Mouse (Mus musculus) limb, embryonic 13.5 days (tissue): ENCODE data around the gene Spef1. TPM values are rescaled to one million over a fixed set of nuclear protein-coding genes. Genes with fewer than 3 reads are reported as not detected.
A peak's percentile ranks its signal among the peaks of the same experiment; 100 is the strongest.

Experiments
- ATAC-seq: fragments of 200-750 bp; cut with Nextera tagmentation; 2 replicates; pipeline ENCODE4 v1.8.0; 2017; ENCODE audit warnings: low read depth, moderate number of reproducible peaks, moderate TSS enrichment; ENCODE audit not compliant: low FRiP score
- H3K27ac ChIP-seq: fragments of 300-500 bp; sonication (generic); 2 replicates; pipeline ENCODE4 v1.5.1; 2015; ENCODE audit warnings: inconsistent platforms, mild to moderate bottlenecking, moderate library complexity
- H3K27me3 ChIP-seq: fragments of 300-500 bp; sonication (generic); 2 replicates; pipeline ENCODE4 v1.6.1; 2015; ENCODE audit warnings: mild to moderate bottlenecking, inconsistent platforms
- H3K36me3 ChIP-seq: fragments of 300-500 bp; sonication (generic); 2 replicates; pipeline ENCODE4 v1.6.1; 2015; ENCODE audit warnings: inconsistent platforms, mild to moderate bottlenecking, moderate library complexity
- H3K4me1 ChIP-seq: fragments of 300-500 bp; sonication (generic); 2 replicates; pipeline ENCODE4 v1.6.1; 2015; ENCODE audit warnings: inconsistent platforms
- H3K4me2 ChIP-seq: fragments of 300-500 bp; sonication (generic); replicated peaks from 2 replicates; pipeline ENCODE4 v1.6.1; 2015; ENCODE audit warnings: inconsistent platforms, mild to moderate bottlenecking, moderate library complexity
- H3K4me3 ChIP-seq: fragments of 300-500 bp; sonication (generic); 2 replicates; pipeline ENCODE4 v1.5.1; 2015; ENCODE audit warnings: moderate library complexity, mild to moderate bottlenecking, inconsistent platforms
- H3K9ac ChIP-seq: fragments of 300-500 bp; sonication (generic); 2 replicates; pipeline ENCODE4 v1.6.1; 2015; ENCODE audit warnings: mild to moderate bottlenecking, inconsistent platforms
- H3K9me3 ChIP-seq: fragments of 300-500 bp; sonication (generic); 2 replicates; pipeline ENCODE4 v1.6.1; 2016; ENCODE audit warnings: inconsistent platforms
- WGBS: fragments of 180-500 bp; shearing (Covaris S2); methylation state at CpG from one replicate; pipeline ENCODE4 v1.1.7; 2015; 5-methylcytosine and 5-hydroxymethylcytosine counted together
- polyA plus RNA-seq: library from polyadenylated mRNA; unstranded; fragments of >200 nt; fragmentation: Nextera tagmentation; extraction: Ambion mirVana; gene quantifications from 2 replicates; pipeline ENCODE4 v1.2.1, GENCODE M21; 2015

Gene Spef1
- polyA plus RNA-seq, 1 experiment from 2014 or later = 5.5 TPM

- Histone ChIP-seq H3K4me3 (no peak overlapping the region), H3K9me3 (peaks cover 5% of the 10 kb centered on the region; the same call in 1 of the 2 replicates), H3K4me1 (peaks cover 10% of the 10 kb centered on the region), H3K27ac (no peak overlapping the region), H3K36me3 (no peaks in the 10 kb centered on the region), H3K4me2 (no peak overlapping the region), H3K27me3 (peaks cover 27% of the 10 kb centered on the region), H3K9ac (no peak overlapping the region)
- 88% methylated on average over 2 of the region's 2 CpGs for WGBS
- ATAC-seq = no peak
Observed at GRCm38 (mm10) chr2:131166172-131166571, 20.9 kb downstream of the Spef1 start.

GRCm38 (mm10) chr2:131163924-131164323, 23.2 kb downstream of the Spef1 start:
- H3K9me3 ChIP-seq = peaks cover 5% of the 10 kb centered on the region; the same call in 1 of the 2 replicates
- H3K9ac ChIP-seq = peak overlapping the region; percentile 39; the same call in 1 of the 2 replicates
- no peak overlapping the region for H3K4me3 ChIP-seq
- no peak overlapping the region for H3K27ac ChIP-seq
- H3K36me3 ChIP-seq = no peaks in the 10 kb centered on the region
- no peak overlapping the region for H3K4me2 ChIP-seq
- WGBS = 65% methylated on average over 7 of the region's 7 CpGs
- no peak for ATAC-seq
- peaks cover 14% of the 10 kb centered on the region for H3K4me1 ChIP-seq
- peaks cover 4% of the 10 kb centered on the region for H3K27me3 ChIP-seq

GRCm38 (mm10) chr2:131160671-131161111, 26.4 kb downstream of the Spef1 start:
- H3K4me2 ChIP-seq = peak overlapping the region; percentile 95
- under 1% methylated on average over 17 of the region's 17 CpGs for WGBS
- peak overlapping the region; percentile 86 for H3K27ac ChIP-seq
- H3K27me3 ChIP-seq = no peaks in the 10 kb centered on the region
- H3K9me3 ChIP-seq = peaks cover 5% of the 10 kb centered on the region; the same call in 1 of the 2 replicates
- peaks cover 30% of the 10 kb centered on the region for H3K4me1 ChIP-seq
- peak overlapping the region; percentile 77 for H3K4me3 ChIP-seq
- H3K9ac ChIP-seq = peak overlapping the region; percentile 86
- 0 out of 2 replicates have a peak, but pooled peaks have one; percentile 0 for ATAC-seq
- H3K36me3 ChIP-seq = no peaks in the 10 kb centered on the region

- Histone ChIP-seq H3K4me1 (peaks cover 30% of the 10 kb centered on the region), H3K9ac (peak within 1 kb of the TSS; percentile 86), H3K4me2 (peak within 1 kb of the TSS; percentile 95), H3K9me3 (0 out of 2 replicates have a peak, but pooled peaks cover 3% of the 10 kb centered on the region), H3K27ac (peak within 1 kb of the TSS; percentile 86), H3K4me3 (peak within 1 kb of the TSS; percentile 77), H3K27me3 (no peaks in the 10 kb centered on the region), H3K36me3 (peaks cover 5% of the 10 kb centered on the region)
- ATAC-seq = peak; percentile 98
- under 1% methylated on average over 54 of the region's 54 CpGs for whole genome bisulfite sequencing
Observed at GRCm38 (mm10) chr2:131159938-131160581, 27.0 kb downstream of the Spef1 start, which contains the start of gene 1700037H04Rik. Gene 1700037H04Rik (minus strand): TSS chr2:131160081.

- H3K4me1 ChIP-seq = peaks cover 30% of the 10 kb centered on the region
- H3K9me3 ChIP-seq = no peaks in the 10 kb centered on the region
- peak overlapping the region; percentile 59; the same call in 1 of the 2 replicates for H3K27ac ChIP-seq
- H3K27me3 ChIP-seq = no peaks in the 10 kb centered on the region
- H3K4me2 ChIP-seq = peak overlapping the region; percentile 95
- H3K4me3 ChIP-seq = peak overlapping the region; percentile 77
- peaks cover 10% of the 10 kb centered on the region for H3K36me3 ChIP-seq
- H3K9ac ChIP-seq = peak overlapping the region; percentile 83
- peak; percentile 69 for ATAC-seq
- WGBS = under 1% methylated on average over 18 of the region's 18 CpGs
Observed at GRCm38 (mm10) chr2:131159491-131159910, 27.6 kb downstream of the Spef1 start.

GRCm38 (mm10) chr2:131156987-131157386, 30.1 kb downstream of the Spef1 start:
- H3K4me2 ChIP-seq = no peak overlapping the region
- no peaks in the 10 kb centered on the region for H3K27me3 ChIP-seq
- peaks cover 25% of the 10 kb centered on the region for H3K4me1 ChIP-seq
- 0 out of 2 replicates have a peak overlapping the region, but pooled peaks have one; percentile 8 for H3K9ac ChIP-seq
- WGBS = 93% methylated on average over 7 of the region's 7 CpGs
- no peak for ATAC-seq
- H3K9me3 ChIP-seq = no peaks in the 10 kb centered on the region
- no peak overlapping the region for H3K4me3 ChIP-seq
- no peak overlapping the region for H3K27ac ChIP-seq
- peaks cover 18% of the 10 kb centered on the region for H3K36me3 ChIP-seq

GRCm38 (mm10) chr2:131154036-131154435, 33.0 kb downstream of the Spef1 start:
- Histone ChIP-seq H3K4me3 (no peak overlapping the region), H3K9me3 (no peaks in the 10 kb centered on the region), H3K27me3 (no peaks in the 10 kb centered on the region), H3K4me1 (peaks cover 17% of the 10 kb centered on the region), H3K36me3 (peaks cover 46% of the 10 kb centered on the region), H3K27ac (no peak overlapping the region), H3K9ac (no peak overlapping the region), H3K4me2 (no peak overlapping the region)
- no peak for ATAC-seq
- 91% methylated on average over 4 of the region's 4 CpGs for WGBS

GRCm38 (mm10) chr2:131152166-131152730, 34.8 kb downstream of the Spef1 start:
- no peak overlapping the region for H3K4me3 ChIP-seq
- H3K27me3 ChIP-seq = no peaks in the 10 kb centered on the region
- no peak overlapping the region for H3K27ac ChIP-seq
- H3K36me3 ChIP-seq = peaks cover 64% of the 10 kb centered on the region
- no peak for ATAC-seq
- 94% methylated on average over 7 of the region's 7 CpGs for WGBS
- peaks cover under 1% of the 10 kb centered on the region; the same call in 1 of the 2 replicates for H3K4me1 ChIP-seq
- H3K9ac ChIP-seq = no peak overlapping the region
- H3K9me3 ChIP-seq = no peaks in the 10 kb centered on the region
- no peak overlapping the region for H3K4me2 ChIP-seq

- ATAC-seq = no peak
Observed at GRCm38 (mm10) chr2:131149254-131149578, 37.9 kb downstream of the Spef1 start.

GRCm38 (mm10) chr2:131148353-131149253, 38.5 kb downstream of the Spef1 start:
- Histone ChIP-seq H3K27ac (no peak overlapping the region), H3K27me3 (no peaks in the 10 kb centered on the region), H3K9me3 (no peaks in the 10 kb centered on the region), H3K9ac (no peak overlapping the region), H3K4me1 (0 out of 2 replicates have a peak, but pooled peaks cover 3% of the 10 kb centered on the region), H3K36me3 (peaks cover 88% of the 10 kb centered on the region), H3K4me2 (no peak overlapping the region), H3K4me3 (no peak overlapping the region)
- no peak for ATAC-seq
- WGBS = 87% methylated on average over 8 of the region's 8 CpGs

More at GRCm38 (mm10) chr2:131149254-131149578, 37.9 kb downstream of the Spef1 start:
- Histone ChIP-seq H3K27ac (no peak overlapping the region), H3K4me3 (no peak overlapping the region), H3K36me3 (peaks cover 83% of the 10 kb centered on the region), H3K27me3 (no peaks in the 10 kb centered on the region), H3K4me2 (no peak overlapping the region), H3K9ac (no peak overlapping the region), H3K9me3 (no peaks in the 10 kb centered on the region), H3K4me1 (0 out of 2 replicates have a peak, but pooled peaks cover 3% of the 10 kb centered on the region)
- WGBS = 92% methylated on average over 3 of the region's 3 CpGs

- H3K27me3 ChIP-seq = no peaks in the 10 kb centered on the region
- WGBS = 94% methylated on average over 8 of the region's 8 CpGs
- no peak for ATAC-seq
- peaks cover 96% of the 10 kb centered on the region for H3K36me3 ChIP-seq
- H3K27ac ChIP-seq = no peak overlapping the region
- H3K9ac ChIP-seq = no peak overlapping the region
- H3K4me2 ChIP-seq = no peak overlapping the region
- no peak overlapping the region for H3K4me3 ChIP-seq
- no peaks in the 10 kb centered on the region for H3K9me3 ChIP-seq
- H3K4me1 ChIP-seq = peaks cover 10% of the 10 kb centered on the region
Observed at GRCm38 (mm10) chr2:131147043-131147365, 40.1 kb downstream of the Spef1 start.
